Mouse (Mus musculus): Measurements from ENCODE around the gene Ccndbp1. TPM values are rescaled to one million over a fixed set of nuclear protein-coding genes. Genes with fewer than 3 reads are reported as not detected.
"Not testable (repeated sequence)": the region's sequence is repeated elsewhere in the genome, so short reads cannot be mapped to it uniquely, and the experiment has no call there.

The Ccndbp1 gene
- polyA plus RNA-seq, 1 experiment from 2014 or later = 80.9 TPM

- H3K4me1 ChIP-seq = peaks cover 10% of the 10 kb centered on the region; the same call in 1 of the 2 replicates
- H3K4me2 ChIP-seq (replicated peaks) = peak within 1 kb of the TSS; percentile 87
- peak; percentile 79 for ATAC-seq (replicated peaks)
- no peaks in the 10 kb centered on the region for H3K36me3 ChIP-seq
- peak within 1 kb of the TSS; percentile 88 for H3K4me3 ChIP-seq
- peak within 1 kb of the TSS; percentile 91 for H3K9ac ChIP-seq (replicated peaks)
- under 1% methylated on average over 71 of the region's 71 CpGs for WGBS
- H3K9me3 ChIP-seq = no peaks in the 10 kb centered on the region
- H3K27ac ChIP-seq (replicated peaks) = peak within 1 kb of the TSS; percentile 85
- no peaks in the 10 kb centered on the region for H3K27me3 ChIP-seq
Measured at GRCm38 (mm10) chr2:120976990-120977925, 30.9 kb upstream of the Ccndbp1 start, which contains the start of gene Tmem62. Gene Tmem62, plus strand, starts transcription at chr2:120977017.

DNA sequence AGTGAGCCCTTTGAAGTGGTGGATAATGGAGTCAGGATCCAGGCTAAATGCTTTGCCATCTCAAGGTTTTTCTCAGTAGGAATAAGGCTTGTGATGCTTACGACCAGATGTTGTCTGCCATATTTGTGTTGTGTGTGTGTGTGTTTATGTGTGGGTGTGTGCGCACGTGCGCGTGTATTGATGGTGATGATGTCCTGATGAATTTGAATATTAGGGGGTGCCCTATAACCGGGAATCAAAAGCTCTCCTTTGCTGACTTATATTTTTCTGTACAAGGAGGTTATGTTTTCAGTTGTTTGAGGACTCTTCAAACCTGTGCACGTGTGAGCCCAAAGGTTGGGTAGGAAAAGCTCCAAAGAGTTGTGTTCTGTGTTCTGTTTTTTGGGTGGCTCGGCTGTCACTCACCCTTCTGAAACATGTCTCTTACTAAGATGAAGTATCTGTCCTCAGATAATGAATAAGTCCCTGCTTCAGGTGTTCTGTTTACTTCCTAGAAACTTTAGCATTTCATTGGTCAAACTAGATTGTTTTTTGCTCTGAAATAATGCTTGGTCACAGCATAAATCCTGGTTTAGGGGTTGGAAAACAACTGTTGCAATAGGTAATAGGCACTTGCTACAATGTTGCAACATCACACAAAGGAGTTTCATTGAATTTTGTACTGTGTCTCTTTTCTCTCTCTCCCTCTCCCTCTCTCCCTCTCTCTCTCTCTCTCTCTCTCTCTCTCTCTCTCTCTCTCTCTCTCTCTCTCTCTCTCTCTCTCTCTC, 30.1 kb upstream of the Ccndbp1 start:
- ATAC-seq (replicated peaks) = peak; percentile 23; the same call in 1 of the 2 replicates
- 79% methylated on average over 8 of the region's 8 CpGs for WGBS
- H3K4me3 ChIP-seq = peak overlapping the region; percentile 88
- H3K9ac ChIP-seq (replicated peaks) = peak overlapping the region; percentile 91
- H3K4me1 ChIP-seq = peaks cover 10% of the 10 kb centered on the region; the same call in 1 of the 2 replicates
- H3K27me3 ChIP-seq = no peaks in the 10 kb centered on the region
- H3K36me3 ChIP-seq = no peaks in the 10 kb centered on the region
- H3K4me2 ChIP-seq (replicated peaks) = peak overlapping the region; percentile 87
- H3K9me3 ChIP-seq = no peaks in the 10 kb centered on the region
- H3K27ac ChIP-seq (replicated peaks) = peak overlapping the region; percentile 85

DNA sequence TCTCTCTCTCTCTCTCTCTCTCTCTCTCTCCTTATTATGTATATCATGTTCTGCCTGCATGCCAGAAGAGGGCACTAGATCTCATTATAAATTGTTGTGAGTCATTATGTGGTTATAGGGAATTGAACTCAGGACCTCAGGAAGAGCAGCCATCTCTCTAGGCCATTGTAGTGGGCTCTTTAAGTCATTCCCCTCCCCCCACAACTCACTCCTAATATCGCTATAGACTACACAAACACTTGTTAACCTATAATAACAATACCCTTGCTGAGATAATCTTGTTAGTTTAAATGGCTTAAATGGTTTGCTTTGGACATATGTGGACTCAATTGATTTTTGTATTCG, 29.5 kb upstream of the Ccndbp1 start:
- no peak for ATAC-seq (replicated peaks)
- no peak overlapping the region for H3K4me2 ChIP-seq (replicated peaks)
- H3K27me3 ChIP-seq = no peaks in the 10 kb centered on the region
- no peak overlapping the region for H3K27ac ChIP-seq (replicated peaks)
- no peak overlapping the region for H3K9ac ChIP-seq (replicated peaks)
- H3K4me3 ChIP-seq = no peak overlapping the region
- no peaks in the 10 kb centered on the region for H3K9me3 ChIP-seq
- WGBS = 43% methylated on average over 2 of the region's 2 CpGs
- H3K4me1 ChIP-seq = peaks cover 10% of the 10 kb centered on the region; the same call in 1 of the 2 replicates
- no peaks in the 10 kb centered on the region for H3K36me3 ChIP-seq

DNA sequence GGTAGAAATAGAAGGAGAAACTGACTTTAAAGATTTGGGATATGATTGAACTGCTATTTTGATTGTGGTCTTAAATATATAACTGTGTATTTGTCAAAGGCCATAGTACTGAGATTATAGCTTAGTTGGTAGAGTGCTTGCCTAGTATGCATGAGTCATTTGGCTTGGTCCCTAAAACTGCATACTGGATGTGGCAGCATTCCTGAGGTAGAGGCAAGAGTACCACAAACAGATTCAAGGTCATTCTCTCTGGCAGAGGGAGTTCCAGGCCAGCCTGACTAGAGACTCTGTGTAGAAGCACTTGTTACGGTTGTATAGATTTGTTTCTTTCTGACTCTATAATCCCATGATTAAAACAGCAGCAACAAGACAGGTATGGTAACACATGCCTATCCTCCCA, 28.4 kb upstream of the Ccndbp1 start:
- peaks cover 10% of the 10 kb centered on the region; the same call in 1 of the 2 replicates for H3K4me1 ChIP-seq
- no peak overlapping the region for H3K4me2 ChIP-seq (replicated peaks)
- WGBS = 87% methylated on average over 1 of the region's 1 CpGs
- no peak overlapping the region for H3K27ac ChIP-seq (replicated peaks)
- no peaks in the 10 kb centered on the region for H3K27me3 ChIP-seq
- H3K4me3 ChIP-seq = no peak overlapping the region
- no peaks in the 10 kb centered on the region for H3K36me3 ChIP-seq
- ATAC-seq (replicated peaks) = no peak
- H3K9me3 ChIP-seq = no peaks in the 10 kb centered on the region
- H3K9ac ChIP-seq (replicated peaks) = no peak overlapping the region

- Histone ChIP-seq H3K4me2 (replicated peaks) (no peak overlapping the region), H3K27ac (replicated peaks) (no peak overlapping the region), H3K27me3 (no peaks in the 10 kb centered on the region), H3K9me3 (no peaks in the 10 kb centered on the region), H3K36me3 (peaks cover 6% of the 10 kb centered on the region; the same call in 1 of the 2 replicates), H3K9ac (replicated peaks) (no peak overlapping the region), H3K4me3 (no peak overlapping the region), H3K4me1 (peaks cover 10% of the 10 kb centered on the region; the same call in 1 of the 2 replicates)
- no peak for ATAC-seq (replicated peaks)
- WGBS = 71% methylated on average over 2 of the region's 2 CpGs
Measured at GRCm38 (mm10) chr2:120980861-120981260, 27.3 kb upstream of the Ccndbp1 start.

DNA sequence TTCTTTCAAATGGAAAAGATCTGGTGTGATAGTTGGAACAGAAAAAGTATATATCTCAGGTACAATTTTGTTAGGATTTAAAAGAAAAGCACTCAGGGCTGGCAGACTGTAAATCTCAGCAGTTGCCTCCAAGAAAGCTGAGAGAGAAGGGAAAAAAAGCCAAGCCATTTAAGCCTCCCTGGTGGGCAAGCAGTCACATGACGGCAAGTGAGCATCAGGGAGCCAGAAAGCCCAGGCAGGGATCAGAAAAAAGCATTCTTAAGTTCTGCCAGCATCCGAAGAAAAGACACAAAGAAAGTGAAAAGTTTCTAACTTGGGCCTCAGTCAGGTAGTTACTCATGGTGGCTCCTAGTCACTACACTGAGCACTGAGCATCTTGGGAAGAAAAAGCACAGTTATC, 24.6 kb upstream of the Ccndbp1 start:
- Histone ChIP-seq H3K9ac (replicated peaks) (no peak overlapping the region), H3K27ac (replicated peaks) (no peak overlapping the region), H3K9me3 (no peaks in the 10 kb centered on the region), H3K27me3 (no peaks in the 10 kb centered on the region), H3K36me3 (peaks cover 6% of the 10 kb centered on the region; the same call in 1 of the 2 replicates), H3K4me3 (no peak overlapping the region), H3K4me2 (replicated peaks) (no peak overlapping the region), H3K4me1 (no peaks in the 10 kb centered on the region)
- WGBS = 3% methylated on average over 2 of the region's 2 CpGs
- ATAC-seq (replicated peaks) = no peak

- Histone ChIP-seq H3K27ac (replicated peaks) (no peak overlapping the region), H3K4me3 (no peak overlapping the region), H3K4me2 (replicated peaks) (no peak overlapping the region), H3K9me3 (no peaks in the 10 kb centered on the region), H3K36me3 (peaks cover 6% of the 10 kb centered on the region; the same call in 1 of the 2 replicates), H3K4me1 (no peaks in the 10 kb centered on the region), H3K9ac (replicated peaks) (no peak overlapping the region), H3K27me3 (no peaks in the 10 kb centered on the region)
- WGBS = 98% methylated on average over 1 of the region's 1 CpGs
- ATAC-seq (replicated peaks) = no peak
Measured at GRCm38 (mm10) chr2:120985241-120985640, 23.0 kb upstream of the Ccndbp1 start.

- no peak overlapping the region for H3K4me2 ChIP-seq (replicated peaks)
- no peak overlapping the region for H3K4me3 ChIP-seq
- H3K27me3 ChIP-seq = no peaks in the 10 kb centered on the region
- H3K36me3 ChIP-seq = no peaks in the 10 kb centered on the region; the same call in 1 of the 2 replicates
- H3K27ac ChIP-seq (replicated peaks) = no peak overlapping the region
- ATAC-seq (replicated peaks) = no peak
- H3K9me3 ChIP-seq = no peaks in the 10 kb centered on the region
- no peaks in the 10 kb centered on the region for H3K4me1 ChIP-seq
- H3K9ac ChIP-seq (replicated peaks) = no peak overlapping the region
- 70% methylated on average over 4 of the region's 4 CpGs for WGBS
Measured at GRCm38 (mm10) chr2:120991196-120991595, 17.0 kb upstream of the Ccndbp1 start.

GRCm38 (mm10) chr2:120996607-120997006, 11.6 kb upstream of the Ccndbp1 start:
- H3K4me2 ChIP-seq (replicated peaks); H3K4me3 ChIP-seq; ATAC-seq (replicated peaks); H3K9ac ChIP-seq (replicated peaks); H3K4me1 ChIP-seq; H3K9me3 ChIP-seq; H3K27ac ChIP-seq (replicated peaks); H3K36me3 ChIP-seq; H3K27me3 ChIP-seq: not testable (repeated sequence)
- 70% methylated on average over 1 of the region's 1 CpGs for WGBS

GRCm38 (mm10) chr2:120998863-120999262, 9.3 kb upstream of the Ccndbp1 start:
- no peaks in the 10 kb centered on the region for H3K4me1 ChIP-seq
- ATAC-seq (replicated peaks) = no peak
- no peak overlapping the region for H3K9ac ChIP-seq (replicated peaks)
- WGBS = 83% methylated on average over 8 of the region's 8 CpGs
- no peak overlapping the region for H3K4me2 ChIP-seq (replicated peaks)
- no peaks in the 10 kb centered on the region for H3K9me3 ChIP-seq
- H3K27me3 ChIP-seq = no peaks in the 10 kb centered on the region
- H3K36me3 ChIP-seq = no peaks in the 10 kb centered on the region; the same call in 1 of the 2 replicates
- H3K4me3 ChIP-seq = no peak overlapping the region
- no peak overlapping the region for H3K27ac ChIP-seq (replicated peaks)

- no peaks in the 10 kb centered on the region for H3K27me3 ChIP-seq
- H3K9me3 ChIP-seq = no peaks in the 10 kb centered on the region
- 65% methylated on average over 2 of the region's 2 CpGs for WGBS
- no peak overlapping the region for H3K4me3 ChIP-seq
- H3K36me3 ChIP-seq = no peaks in the 10 kb centered on the region
- ATAC-seq (replicated peaks) = no peak
- no peaks in the 10 kb centered on the region for H3K4me1 ChIP-seq
- no peak overlapping the region for H3K9ac ChIP-seq (replicated peaks)
- H3K4me2 ChIP-seq (replicated peaks) = no peak overlapping the region
- H3K27ac ChIP-seq (replicated peaks) = no peak overlapping the region
Measured at GRCm38 (mm10) chr2:121003586-121003985, 4.6 kb upstream of the Ccndbp1 start.

Data from forebrain, embryonic 15.5 days (tissue).